Mouse (Mus musculus) erythroblast, embryonic 14.5 days (primary cell): ENCODE measurements around the gene A630095N17Rik. TPM values are rescaled to one million over a fixed set of nuclear protein-coding genes. Genes with fewer than 3 reads are reported as not detected.

Experiments
- H3K27me3 ChIP-seq: 2 replicates; pipeline ENCODE4 v1.6.1; 2012; ENCODE audit warnings: inconsistent platforms; ENCODE audit not compliant: control insufficient read depth
- H3K36me3 ChIP-seq: 2 replicates; pipeline ENCODE4 v1.6.1; 2012; ENCODE audit warnings: mild to moderate bottlenecking, inconsistent platforms; ENCODE audit not compliant: control insufficient read depth
- H3K4me1 ChIP-seq: 2 replicates; pipeline ENCODE4 v1.6.1; 2012; ENCODE audit warnings: inconsistent platforms; ENCODE audit not compliant: control insufficient read depth
- H3K4me3 ChIP-seq: replicated peaks from 2 replicates; pipeline ENCODE3; 2012; ENCODE audit warnings: moderate library complexity, mild to moderate bottlenecking, inconsistent platforms
- H3K9me3 ChIP-seq: 2 replicates; pipeline ENCODE4 v1.6.1; 2012; ENCODE audit warnings: low read length, inconsistent platforms, mixed read lengths; ENCODE audit not compliant: control insufficient read depth
- GATA1 ChIP-seq: IDR thresholded peaks from 2 replicates; pipeline ENCODE4 v1.6.1; 2012; ENCODE audit warnings: low read length, inconsistent platforms, mixed read lengths
- TAL1 ChIP-seq: IDR thresholded peaks from 3 replicates; pipeline ENCODE4 v1.6.1; 2012; ENCODE audit warnings: low read length, inconsistent platforms, mixed read lengths
- polyA plus RNA-seq: library from polyadenylated mRNA; stranded (reverse); fragments of >175 nt; gene quantifications from 2 replicates; pipeline ENCODE4 v1.2.3, GENCODE M21; 2012

Gene A630095N17Rik
- polyA plus RNA-seq, 1 experiment = not detected

GRCm38 (mm10) chr1:75218227-75219001, 13.5 kb downstream of the A630095N17Rik start:
- no peak for TF ChIP-seq GATA1
- no peak for TF ChIP-seq TAL1
- Histone ChIP-seq H3K4me3 (peak overlapping the region; percentile 85), H3K4me1 (peaks cover 67% of the 10 kb centered on the region), H3K36me3 (peaks cover 47% of the 10 kb centered on the region), H3K27me3 (peaks cover 27% of the 10 kb centered on the region), H3K9me3 (no peaks in the 10 kb centered on the region; the same call in 1 of the 2 replicates)

- peaks cover 71% of the 10 kb centered on the region for H3K4me1 ChIP-seq
- peaks cover 27% of the 10 kb centered on the region for H3K27me3 ChIP-seq
- TF ChIP-seq TAL1 (no peak), GATA1 (no peak)
Measured at GRCm38 (mm10) chr1:75217893-75218226, 14.0 kb downstream of the A630095N17Rik start.

GRCm38 (mm10) chr1:75216797-75217585, 14.9 kb downstream of the A630095N17Rik start:
- H3K4me1 ChIP-seq = peaks cover 80% of the 10 kb centered on the region
- H3K4me3 ChIP-seq = peak overlapping the region; percentile 85

More at GRCm38 (mm10) chr1:75217893-75218226, 14.0 kb downstream of the A630095N17Rik start:
- peak overlapping the region; percentile 85 for H3K4me3 ChIP-seq
- H3K9me3 ChIP-seq = no peaks in the 10 kb centered on the region; the same call in 1 of the 2 replicates
- H3K36me3 ChIP-seq = peaks cover 52% of the 10 kb centered on the region

GRCm38 (mm10) chr1:75215785-75216184, 16.1 kb downstream of the A630095N17Rik start:
- no peaks in the 10 kb centered on the region; the same call in 1 of the 2 replicates for H3K9me3 ChIP-seq
- peaks cover 16% of the 10 kb centered on the region for H3K27me3 ChIP-seq
- peak overlapping the region; percentile 85 for H3K4me3 ChIP-seq
- H3K36me3 ChIP-seq = peaks cover 67% of the 10 kb centered on the region
- peaks cover 92% of the 10 kb centered on the region for H3K4me1 ChIP-seq
- TF ChIP-seq GATA1 (no peak), TAL1 (no peak)

More at GRCm38 (mm10) chr1:75216797-75217585, 14.9 kb downstream of the A630095N17Rik start:
- Histone ChIP-seq H3K9me3 (no peaks in the 10 kb centered on the region; the same call in 1 of the 2 replicates), H3K27me3 (peaks cover 27% of the 10 kb centered on the region), H3K36me3 (peaks cover 61% of the 10 kb centered on the region)
- no peak for TF ChIP-seq TAL1
- no peak for TF ChIP-seq GATA1

DNA sequence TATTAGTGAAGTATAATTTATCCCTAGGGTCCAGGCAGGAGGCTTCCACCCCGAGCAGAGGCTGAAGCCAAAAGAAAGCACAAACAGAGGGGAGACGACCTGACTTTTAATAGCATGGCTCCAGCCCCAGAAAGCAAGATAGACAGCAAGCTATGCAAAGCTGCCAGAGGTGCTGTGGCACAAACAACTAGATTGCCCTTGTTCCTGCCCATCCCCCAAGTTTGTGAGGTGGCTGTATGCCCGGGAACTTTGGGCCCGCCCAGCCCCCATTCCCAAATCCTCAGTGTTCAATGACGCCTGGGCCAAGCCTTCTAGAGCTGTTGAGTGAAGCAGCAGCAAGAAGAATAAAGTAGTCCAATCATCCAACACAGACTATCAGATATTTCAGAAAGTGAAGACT, 17.0 kb downstream of the A630095N17Rik start:
- TF ChIP-seq GATA1 (no peak), TAL1 (no peak)
- H3K4me3 ChIP-seq = no peak overlapping the region
- peaks cover 67% of the 10 kb centered on the region for H3K36me3 ChIP-seq

DNA sequence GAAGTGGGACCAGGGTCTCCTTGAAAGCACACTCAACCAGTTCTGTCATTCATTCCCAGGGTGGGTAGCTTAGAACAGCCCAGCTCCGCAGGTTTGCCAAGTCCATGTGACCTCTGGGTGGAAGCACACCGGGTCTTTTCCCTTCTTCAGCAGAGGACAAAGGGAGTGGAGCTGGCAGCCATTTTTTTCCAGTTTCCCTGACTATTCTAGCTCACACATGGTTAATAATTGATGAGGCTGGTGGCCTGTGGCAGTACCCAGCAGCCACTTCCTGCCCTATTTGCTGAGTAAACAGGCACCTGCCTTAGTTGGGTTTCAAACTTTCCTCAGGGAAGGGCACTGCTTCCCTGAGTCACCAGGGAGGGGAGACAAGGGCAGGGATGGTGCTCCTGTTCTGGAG, 17.5 kb downstream of the A630095N17Rik start:
- H3K36me3 ChIP-seq = peaks cover 67% of the 10 kb centered on the region
- no peak for TF ChIP-seq TAL1
- no peak for TF ChIP-seq GATA1

More for the DNA sequence above, 17.0 kb downstream of the A630095N17Rik start:
- Histone ChIP-seq H3K4me1 (peaks cover 97% of the 10 kb centered on the region), H3K27me3 (peaks cover 7% of the 10 kb centered on the region), H3K9me3 (no peaks in the 10 kb centered on the region; the same call in 1 of the 2 replicates)

GRCm38 (mm10) chr1:75213096-75213495, 18.8 kb downstream of the A630095N17Rik start:
- Histone ChIP-seq H3K4me3 (peak overlapping the region; percentile 45), H3K36me3 (peaks cover 67% of the 10 kb centered on the region), H3K9me3 (no peaks in the 10 kb centered on the region), H3K4me1 (peaks cover 95% of the 10 kb centered on the region), H3K27me3 (no peaks in the 10 kb centered on the region; the same call in 1 of the 2 replicates)
- TF ChIP-seq TAL1 (no peak), GATA1 (no peak)

More for the DNA sequence above, 17.5 kb downstream of the A630095N17Rik start:
- H3K4me3 ChIP-seq = no peak overlapping the region
- H3K4me1 ChIP-seq = peaks cover 97% of the 10 kb centered on the region
- H3K27me3 ChIP-seq = peaks cover 3% of the 10 kb centered on the region
- H3K9me3 ChIP-seq = no peaks in the 10 kb centered on the region

- TF ChIP-seq GATA1 (no peak), TAL1 (no peak)
- H3K4me3 ChIP-seq = peak overlapping the region; percentile 45
- H3K9me3 ChIP-seq = no peaks in the 10 kb centered on the region
- H3K27me3 ChIP-seq = no peaks in the 10 kb centered on the region; the same call in 1 of the 2 replicates
- peaks cover 61% of the 10 kb centered on the region for H3K36me3 ChIP-seq
- peaks cover 93% of the 10 kb centered on the region for H3K4me1 ChIP-seq
Measured at GRCm38 (mm10) chr1:75212542-75212941, 19.4 kb downstream of the A630095N17Rik start.
